Mouse (Mus musculus): ENCODE results near the gene B3galt4. TPM values are rescaled to one million over a fixed set of nuclear protein-coding genes. Genes with fewer than 3 reads are reported as not detected.
"Not testable (repeated sequence)": the region's sequence is repeated elsewhere in the genome, so short reads cannot be mapped to it uniquely, and the experiment has no call there.

The B3galt4 gene
- total and polyA plus RNA-seq, 3 experiments: 2.2 to 2.9 TPM; not detected in 1

DNA sequence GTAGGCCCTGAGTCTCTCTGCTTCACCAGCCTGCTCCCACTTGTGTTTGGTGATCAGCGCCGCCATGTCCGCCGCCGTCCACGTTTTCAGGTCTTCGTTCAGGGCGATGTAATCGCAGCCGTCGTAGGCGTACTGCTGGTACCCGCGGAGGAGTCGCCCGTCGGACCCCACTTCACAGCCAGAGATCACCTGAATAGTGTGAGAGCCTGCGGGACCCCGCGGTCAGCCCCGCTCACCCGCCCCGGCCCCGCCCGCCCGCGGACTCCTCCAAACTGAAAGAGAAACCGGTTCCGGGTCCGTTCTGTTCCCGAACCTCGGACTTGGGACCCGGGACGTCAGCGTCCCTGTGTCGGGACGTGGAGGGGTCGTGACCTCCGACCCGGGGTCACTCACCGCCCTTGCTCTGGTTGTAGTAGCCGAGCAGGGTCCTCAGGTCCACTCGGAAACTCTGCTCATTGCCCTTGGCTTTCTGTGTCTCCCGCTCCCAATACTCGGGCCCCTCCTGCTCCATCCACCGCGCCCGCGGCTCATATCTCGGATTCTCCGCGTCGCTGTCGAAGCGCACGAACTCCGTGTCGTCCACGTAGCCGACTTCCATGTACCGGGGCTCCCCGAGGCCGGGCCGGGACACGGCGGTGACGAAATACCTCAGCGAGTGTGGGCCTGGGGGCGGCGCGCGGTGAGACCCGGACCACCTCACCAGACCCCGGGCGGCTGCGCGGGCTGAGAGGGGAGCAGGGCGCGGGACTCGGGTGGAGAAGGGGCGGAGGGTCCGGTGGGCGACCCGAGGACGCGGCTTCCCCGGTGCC lies 48.3 kb upstream of the B3galt4 start:
- TF ChIP-seq CTCF (IDR thresholded peaks at IDR 0.05 in 2 of 3, conservative IDR thresholded peaks at IDR 0.05 in 1 of 3; ENCODE audit: control insufficient read depth in 1 of 3, insufficient read depth in 1 of 3, low read depth in 2 of 3, low read length in 3 of 3, poor library complexity in 1 of 3, severe bottlenecking in 1 of 3) (no peak), NRF1 (IDR thresholded peaks at IDR 0.05; ENCODE audit: insufficient read depth, low read depth, low read length, poor library complexity, severe bottlenecking) (no peak), MAX (IDR thresholded peaks at IDR 0.05; ENCODE audit: low read length) (no peak), MYC (IDR thresholded peaks at IDR 0.05; ENCODE audit: low read depth, low read length) (no peak), KAT2A (conservative IDR thresholded peaks at IDR 0.05; ENCODE audit: low read depth, low read length) (no peak), HCFC1 (IDR thresholded peaks at IDR 0.05; ENCODE audit: low read depth, low read length) (no peak), NELFE (IDR thresholded peaks at IDR 0.05; ENCODE audit: low read depth, low read length) (no peak), GATA1 (IDR thresholded peaks at IDR 0.05; ENCODE audit: low read depth, low read length) (no peak), RCOR1 (IDR thresholded peaks at IDR 0.05; ENCODE audit: low read depth, low read length) (no peak), POLR2A (IDR thresholded peaks at IDR 0.05; ENCODE audit: control insufficient read depth in 1 of 2, insufficient read depth in 1 of 2, low read depth in 1 of 2, low read length in 2 of 2, poor library complexity in 1 of 2) (no peak), SIN3A (IDR thresholded peaks at IDR 0.05; ENCODE audit: low read length) (no peak), TAL1 (IDR thresholded peaks at IDR 0.05; ENCODE audit: low read length) (no peak), JUND (IDR thresholded peaks at IDR 0.05; ENCODE audit: low read depth, low read length) (no peak), MEF2A (IDR thresholded peaks at IDR 0.05; ENCODE audit: extremely low read depth, insufficient replicate concordance, low read depth, low read length, poor library complexity, severe bottlenecking) (no peak), MYB (IDR thresholded peaks at IDR 0.05; ENCODE audit: low read depth, low read length) (no peak), MXI1 (IDR thresholded peaks at IDR 0.05; ENCODE audit: low read depth, low read length) (no peak)
- Histone ChIP-seq H3K79me2 (ENCODE audit: control insufficient read depth, insufficient read depth, low read length, poor library complexity) (peaks cover 2% of the 10 kb centered on the region), H3K4me3 (ENCODE audit: control insufficient read depth in 1 of 2, insufficient read depth in 1 of 2, low read depth in 2 of 2, low read length in 2 of 2) (peak overlapping the region; percentile 81 to 83), H3K36me3 (ENCODE audit: control insufficient read depth in 1 of 2, insufficient read depth in 2 of 2, low read length in 2 of 2) (no peaks in the 10 kb centered on the region), H3K9ac (ENCODE audit: control insufficient read depth, low read depth, low read length, poor library complexity, severe bottlenecking) (peak overlapping the region; percentile 84), H3K9me3 (replicated peaks; ENCODE audit: insufficient read depth, low read length) (no peaks in the 10 kb centered on the region), H3K4me1 (ENCODE audit: control insufficient read depth in 1 of 2, insufficient read depth in 2 of 2, low read length in 2 of 2) (no peaks in the 10 kb centered on the region), H3K27me3 (ENCODE audit: control insufficient read depth in 1 of 2, insufficient read depth in 2 of 2, low read length in 2 of 2) (no peaks in the 10 kb centered on the region), H3K27ac (ENCODE audit: control insufficient read depth, low read depth, low read length) (no peak overlapping the region)
- DNase-seq (ENCODE audit: low read depth, low spot score): peak; percentile 51

DNA sequence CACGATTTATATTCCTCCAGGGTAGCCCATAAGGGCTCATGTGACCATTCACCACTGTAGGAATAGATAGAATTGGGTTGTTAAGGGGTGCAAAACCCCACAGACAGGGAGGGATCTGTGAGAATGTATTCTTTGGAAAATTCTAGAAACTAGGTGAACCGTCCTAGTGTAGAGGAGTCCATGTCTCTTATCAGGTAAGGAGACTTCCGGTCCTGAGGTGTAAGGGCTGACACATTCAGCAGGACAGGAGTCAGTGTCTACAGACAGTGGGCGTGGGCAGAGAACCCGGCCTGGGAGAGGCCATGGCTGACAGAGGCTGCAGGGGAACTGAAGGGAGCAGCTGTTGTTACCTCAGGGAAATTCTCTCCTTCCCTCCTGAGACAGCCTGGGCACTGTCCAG lies 47.4 kb upstream of the B3galt4 start:
- not testable (repeated sequence) for DNase-seq (ENCODE audit: low read depth, low spot score); H3K4me1 ChIP-seq (ENCODE audit: control insufficient read depth in 1 of 2, insufficient read depth in 2 of 2, low read length in 2 of 2); H3K9me3 ChIP-seq (replicated peaks; ENCODE audit: insufficient read depth, low read length); H3K27me3 ChIP-seq (ENCODE audit: control insufficient read depth in 1 of 2, insufficient read depth in 2 of 2, low read length in 2 of 2); H3K36me3 ChIP-seq (ENCODE audit: control insufficient read depth in 1 of 2, insufficient read depth in 2 of 2, low read length in 2 of 2); H3K4me3 ChIP-seq (ENCODE audit: control insufficient read depth in 1 of 2, insufficient read depth in 1 of 2, low read depth in 2 of 2, low read length in 2 of 2); H3K79me2 ChIP-seq (ENCODE audit: control insufficient read depth, insufficient read depth, low read length, poor library complexity); H3K9ac ChIP-seq (ENCODE audit: control insufficient read depth, low read depth, low read length, poor library complexity, severe bottlenecking); H3K27ac ChIP-seq (ENCODE audit: control insufficient read depth, low read depth, low read length)

- H3K4me1 ChIP-seq (ENCODE audit: control insufficient read depth in 1 of 2, insufficient read depth in 2 of 2, low read length in 2 of 2); H3K27ac ChIP-seq (ENCODE audit: control insufficient read depth, low read depth, low read length); H3K27me3 ChIP-seq (ENCODE audit: control insufficient read depth in 1 of 2, insufficient read depth in 2 of 2, low read length in 2 of 2); H3K9ac ChIP-seq (ENCODE audit: control insufficient read depth, low read depth, low read length, poor library complexity, severe bottlenecking); H3K36me3 ChIP-seq (ENCODE audit: control insufficient read depth in 1 of 2, insufficient read depth in 2 of 2, low read length in 2 of 2); H3K9me3 ChIP-seq (replicated peaks; ENCODE audit: insufficient read depth, low read length); H3K79me2 ChIP-seq (ENCODE audit: control insufficient read depth, insufficient read depth, low read length, poor library complexity); H3K4me3 ChIP-seq (ENCODE audit: control insufficient read depth in 1 of 2, insufficient read depth in 1 of 2, low read depth in 2 of 2, low read length in 2 of 2); DNase-seq (ENCODE audit: low read depth, low spot score): not testable (repeated sequence)
These were observed 45.7 kb upstream of the B3galt4 start for GRCm38 (mm10) chr17:33997025-33997424.
